Mouse (Mus musculus) lung, postnatal 0 days (tissue): ENCODE results near the gene E130114P18Rik. TPM values are rescaled to one million over a fixed set of nuclear protein-coding genes. Genes with fewer than 3 reads are reported as not detected.

ENCODE experiments used
- ATAC-seq: fragments of 200-750 bp; cut with Nextera tagmentation; 2 replicates; pipeline ENCODE4 v1.8.0; 2017; ENCODE audit warnings: moderate library complexity
- DNase-seq: peaks from one replicate; pipeline ENCODE4 v3.0.0-alpha.2; 2016; ENCODE audit warnings: low spot score
- H3K27ac ChIP-seq: fragments of 300-500 bp; sonication (generic); 2 replicates; pipeline ENCODE4 v1.5.1; 2014; ENCODE audit warnings: antibody characterized with exemption, mild to moderate bottlenecking, low read length, mixed read lengths
- H3K27me3 ChIP-seq: fragments of 300-500 bp; sonication (generic); replicated peaks from 2 replicates; pipeline ENCODE4 v1.6.1; 2014; ENCODE audit warnings: low read length, mixed read lengths; ENCODE audit not compliant: insufficient read depth
- H3K36me3 ChIP-seq: fragments of 300-500 bp; sonication (generic); 2 replicates; pipeline ENCODE4 v1.6.1; 2014; ENCODE audit warnings: low read length, mixed read lengths; ENCODE audit not compliant: insufficient read depth
- H3K4me1 ChIP-seq: fragments of 300-500 bp; sonication (generic); 2 replicates; pipeline ENCODE4 v1.6.1; 2014; ENCODE audit warnings: antibody characterized with exemption, low read depth, low read length, mixed read lengths; ENCODE audit not compliant: insufficient read depth
- H3K4me2 ChIP-seq: fragments of 300-500 bp; sonication (generic); replicated peaks from 2 replicates; pipeline ENCODE4 v1.6.1; 2014; ENCODE audit warnings: low read depth, mild to moderate bottlenecking, low read length, moderate library complexity, mixed read lengths
- H3K4me3 ChIP-seq: fragments of 300-500 bp; sonication (generic); 2 replicates; pipeline ENCODE4 v1.5.1; 2014; ENCODE audit warnings: low read depth, low read length
- H3K9ac ChIP-seq: fragments of 300-500 bp; sonication (generic); replicated peaks from 2 replicates; pipeline ENCODE4 v1.6.1; 2014; ENCODE audit warnings: low read depth, mild to moderate bottlenecking
- H3K9me3 ChIP-seq: fragments of 300-500 bp; sonication (generic); 2 replicates; pipeline ENCODE4 v1.6.1; 2016; ENCODE audit warnings: low read length, mixed read lengths
- CTCF ChIP-seq: IDR thresholded peaks from 2 replicates; pipeline ENCODE4 v1.5.1; 2016; ENCODE audit warnings: antibody characterized with exemption, mild to moderate bottlenecking
- EP300 ChIP-seq: IDR thresholded peaks from 2 replicates; pipeline ENCODE4 v1.6.1; 2016; ENCODE audit warnings: antibody characterized with exemption, mild to moderate bottlenecking, control low read depth
- WGBS: fragments of 180-500 bp; shearing (Covaris S2); extraction: QIAGEN DNeasy Blood & Tissue Kit; methylation state at CpG from one replicate; pipeline ENCODE4 v1.1.7; 2014; 5-methylcytosine and 5-hydroxymethylcytosine counted together
- polyA plus RNA-seq: library from polyadenylated mRNA; unstranded; fragments of >200 nt; fragmentation: Nextera tagmentation; extraction: Ambion mirVana; gene quantifications from 2 replicates; pipeline ENCODE4 v1.2.1, GENCODE M21; 2015

E130114P18Rik gene
- polyA plus RNA-seq, 1 experiment from 2014 or later: 0.76 TPM

DNA sequence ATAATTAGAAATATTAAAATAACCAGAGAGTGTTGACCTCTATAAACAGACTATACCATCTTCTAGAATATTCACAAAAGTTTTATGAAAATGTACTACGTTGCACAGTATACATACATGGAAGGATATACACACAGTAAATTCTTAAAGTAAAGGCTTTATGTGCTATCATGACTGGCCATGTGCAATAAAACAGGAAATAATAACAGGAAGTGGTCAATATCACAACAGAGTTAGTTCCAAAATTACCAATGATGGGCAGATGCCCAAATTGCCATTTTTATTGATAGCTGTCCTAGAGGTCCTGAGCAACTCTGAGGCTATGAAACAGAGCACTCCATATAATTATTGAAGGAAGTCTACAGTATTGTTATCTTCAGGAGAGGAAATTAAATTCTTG lies 180.4 kb downstream of the E130114P18Rik start:
- H3K9me3 ChIP-seq: no peaks in the 10 kb centered on the region
- no peak overlapping the region for H3K9ac ChIP-seq
- H3K27me3 ChIP-seq: no peaks in the 10 kb centered on the region
- TF ChIP-seq EP300 (no peak), CTCF (no peak)
- ATAC-seq: no peak
- H3K4me3 ChIP-seq: no peak overlapping the region
- no peak overlapping the region for H3K27ac ChIP-seq
- DNase-seq: no peak
- no peak overlapping the region for H3K4me2 ChIP-seq
- no peaks in the 10 kb centered on the region for H3K36me3 ChIP-seq
- 94% methylated on average over 1 of the region's 1 CpGs for WGBS
- H3K4me1 ChIP-seq: no peaks in the 10 kb centered on the region

DNA sequence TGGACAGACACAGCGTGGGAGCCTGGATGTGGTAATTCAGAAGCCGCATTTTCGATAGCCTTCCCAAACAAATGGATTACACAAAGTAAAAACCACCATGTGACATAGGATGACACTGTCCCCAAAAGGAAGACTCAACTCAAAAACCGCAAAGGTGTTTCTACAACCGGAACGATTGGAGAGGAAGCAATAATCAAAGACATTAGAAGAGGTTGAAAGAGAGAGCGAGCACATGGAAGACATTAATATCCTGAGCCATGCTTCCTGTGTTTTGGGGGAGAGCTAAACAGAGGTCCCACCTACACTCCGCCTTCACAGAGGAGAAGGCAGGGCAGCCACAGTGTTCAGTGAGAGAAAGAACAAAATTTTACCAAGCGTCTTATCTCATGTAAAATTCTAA lies 181.5 kb downstream of the E130114P18Rik start:
- 84% methylated on average over 9 of the region's 9 CpGs for WGBS
- no peaks in the 10 kb centered on the region for H3K4me1 ChIP-seq
- no peak overlapping the region for H3K4me3 ChIP-seq
- H3K27me3 ChIP-seq: no peaks in the 10 kb centered on the region
- no peaks in the 10 kb centered on the region for H3K9me3 ChIP-seq
- ATAC-seq (no peak), DNase-seq (no peak)
- H3K27ac ChIP-seq: no peak overlapping the region
- TF ChIP-seq EP300 (no peak), CTCF (no peak)
- no peak overlapping the region for H3K4me2 ChIP-seq
- H3K36me3 ChIP-seq: no peaks in the 10 kb centered on the region
- no peak overlapping the region for H3K9ac ChIP-seq

DNA sequence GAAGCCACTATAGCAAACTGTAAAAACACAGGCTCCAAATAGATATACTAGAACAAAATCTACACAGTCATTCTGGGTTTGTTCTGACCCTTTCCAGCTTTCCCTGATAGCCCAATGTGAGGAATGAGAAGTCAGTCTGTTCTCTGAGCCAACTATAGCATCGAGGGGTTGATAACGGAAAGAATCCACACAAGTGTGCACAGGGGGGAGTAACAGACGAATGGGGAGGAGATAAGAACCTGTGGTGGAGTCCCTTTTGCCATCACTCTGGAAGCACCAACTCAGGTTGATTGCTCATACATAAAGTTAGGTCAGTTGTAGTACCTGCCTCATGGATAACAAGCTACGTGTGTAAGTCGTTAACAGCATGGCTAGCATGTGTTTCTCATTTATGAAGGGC lies 184.0 kb downstream of the E130114P18Rik start:
- WGBS: 58% methylated on average over 5 of the region's 5 CpGs
- Histone ChIP-seq H3K27ac (no peak overlapping the region), H3K9ac (no peak overlapping the region), H3K27me3 (no peaks in the 10 kb centered on the region), H3K4me1 (no peaks in the 10 kb centered on the region), H3K9me3 (no peaks in the 10 kb centered on the region), H3K36me3 (no peaks in the 10 kb centered on the region), H3K4me2 (no peak overlapping the region), H3K4me3 (no peak overlapping the region)
- TF ChIP-seq CTCF (no peak), EP300 (no peak)
- ATAC-seq: no peak
- DNase-seq: no peak

DNA sequence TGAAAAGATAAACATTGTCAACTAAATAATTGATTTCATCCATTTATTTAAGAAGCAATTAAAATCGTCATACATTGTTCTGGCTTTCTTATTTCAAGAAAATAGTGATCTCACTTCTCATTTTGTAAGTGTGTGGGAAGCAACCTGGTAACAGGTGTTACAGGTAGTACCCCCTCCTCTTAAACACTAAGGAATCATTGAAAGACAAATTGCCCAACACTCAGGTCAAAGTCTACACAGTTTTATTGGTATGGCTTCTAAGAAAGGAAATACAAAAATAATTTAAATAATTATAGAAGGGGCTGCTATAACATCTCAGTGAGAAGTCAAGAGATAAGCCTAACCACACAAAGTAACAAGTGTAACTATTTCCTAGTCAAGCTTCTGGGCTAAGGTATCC lies 188.1 kb downstream of the E130114P18Rik start:
- ATAC-seq: no peak
- Histone ChIP-seq H3K9ac (no peak overlapping the region), H3K36me3 (no peaks in the 10 kb centered on the region), H3K9me3 (no peaks in the 10 kb centered on the region), H3K27me3 (no peaks in the 10 kb centered on the region), H3K27ac (no peak overlapping the region), H3K4me2 (no peak overlapping the region), H3K4me1 (no peaks in the 10 kb centered on the region), H3K4me3 (no peak overlapping the region)
- no peak for DNase-seq
- WGBS: 61% methylated on average over 1 of the region's 1 CpGs
- TF ChIP-seq EP300: no peak
- no peak for TF ChIP-seq CTCF

DNA sequence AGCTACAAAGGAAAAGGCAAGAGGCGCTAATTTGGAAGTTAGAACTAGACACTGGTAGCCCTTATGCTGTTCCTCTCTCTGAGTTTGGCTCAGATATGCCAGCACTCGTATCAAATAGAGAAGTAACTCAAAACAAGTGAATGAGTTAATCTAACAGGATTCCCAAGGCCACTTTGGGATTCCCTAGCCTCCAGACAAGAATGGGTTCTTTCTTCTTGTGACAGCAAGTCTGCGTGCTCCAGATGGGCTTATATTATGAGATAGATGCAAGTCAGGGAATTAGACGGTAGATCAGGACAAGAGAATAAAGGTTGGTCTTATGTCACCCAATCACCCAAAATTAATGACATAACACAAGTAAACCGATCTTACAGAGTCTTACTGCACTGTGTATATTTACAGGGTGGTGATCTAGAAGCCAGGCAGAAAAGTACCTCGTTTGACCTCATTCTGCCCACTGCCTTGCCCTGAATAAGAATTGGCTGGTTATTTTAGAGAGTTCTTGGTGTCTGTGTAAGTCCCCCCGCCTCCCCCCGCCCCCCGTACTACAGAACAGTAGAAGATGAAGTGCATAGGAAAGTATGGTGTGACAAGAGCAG lies 190.4 kb downstream of the E130114P18Rik start:
- Histone ChIP-seq H3K4me2 (no peak overlapping the region), H3K4me1 (no peaks in the 10 kb centered on the region), H3K4me3 (no peak overlapping the region), H3K27me3 (no peaks in the 10 kb centered on the region), H3K36me3 (no peaks in the 10 kb centered on the region), H3K9ac (no peak overlapping the region), H3K9me3 (no peaks in the 10 kb centered on the region), H3K27ac (no peak overlapping the region)
- ATAC-seq: no peak
- WGBS: 72% methylated on average over 9 of the region's 9 CpGs
- TF ChIP-seq CTCF: no peak
- no peak for TF ChIP-seq EP300
- no peak for DNase-seq

DNA sequence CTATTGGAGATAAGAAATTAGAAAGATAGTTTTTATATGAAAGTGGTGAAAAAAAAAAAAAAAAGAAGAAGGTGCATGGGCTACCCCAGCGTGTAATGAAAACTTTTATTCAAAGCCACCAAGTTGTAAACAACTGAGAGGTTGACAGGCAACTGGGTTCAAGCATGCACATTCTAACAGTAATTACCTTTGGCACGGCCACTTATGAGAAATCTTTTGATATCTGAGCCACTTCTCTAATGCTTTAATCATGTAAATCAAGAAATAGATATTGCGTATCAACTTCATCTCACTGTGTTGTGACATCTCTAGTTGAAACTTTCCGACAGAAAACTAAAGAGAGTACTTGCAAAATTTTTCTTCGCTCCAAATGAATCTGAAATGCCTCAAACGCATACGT lies 192.7 kb downstream of the E130114P18Rik start:
- Histone ChIP-seq H3K4me3 (no peak overlapping the region), H3K4me2 (no peak overlapping the region), H3K27ac (no peak overlapping the region), H3K4me1 (no peaks in the 10 kb centered on the region), H3K36me3 (no peaks in the 10 kb centered on the region), H3K27me3 (no peaks in the 10 kb centered on the region), H3K9me3 (no peaks in the 10 kb centered on the region), H3K9ac (no peak overlapping the region)
- DNase-seq (no peak), ATAC-seq (no peak)
- 85% methylated on average over 7 of the region's 7 CpGs for WGBS
- no peak for TF ChIP-seq CTCF
- TF ChIP-seq EP300: no peak
